Mouse (Mus musculus): Measurements from ENCODE around the gene Adam10. TPM values are rescaled to one million over a fixed set of nuclear protein-coding genes. Genes with fewer than 3 reads are reported as not detected.
A peak's percentile ranks its signal among the peaks of the same experiment; 100 is the strongest.

Adam10 gene
- polyA plus RNA-seq (2015; fragmentation: Nextera tagmentation; extraction: Ambion mirVana) = 61.3 and 63.7 TPM in 2 replicates

- H3K9me3 ChIP-seq = no peaks in the 10 kb centered on the region
- under 1% methylated on average over 48 of the region's 48 CpGs for WGBS
- H3K4me2 ChIP-seq (replicated peaks) = peak within 1 kb of the TSS; percentile 75
- H3K9ac ChIP-seq (replicated peaks) = peak within 1 kb of the TSS; percentile 85
- ATAC-seq (replicated peaks) = peak; percentile 99
- peak within 1 kb of the TSS; percentile 99 for H3K4me3 ChIP-seq
- no peaks in the 10 kb centered on the region for H3K36me3 ChIP-seq
- H3K27ac ChIP-seq (replicated peaks) = peak within 1 kb of the TSS; percentile 99
- H3K27me3 ChIP-seq = no peaks in the 10 kb centered on the region
- H3K4me1 ChIP-seq = peaks cover 24% of the 10 kb centered on the region
These were observed at the start of gene Adam10 for GRCm38 (mm10) chr9:70678682-70679131. TSS of gene Adam10 (plus strand) at chr9:70678997.

- Histone ChIP-seq H3K9me3 (no peaks in the 10 kb centered on the region), H3K9ac (replicated peaks) (no peak overlapping the region), H3K27me3 (no peaks in the 10 kb centered on the region), H3K4me3 (no peak overlapping the region), H3K36me3 (peaks cover 4% of the 10 kb centered on the region; the same call in 1 of the 2 replicates), H3K4me1 (no peaks in the 10 kb centered on the region), H3K4me2 (replicated peaks) (no peak overlapping the region), H3K27ac (replicated peaks) (no peak overlapping the region)
- WGBS = 86% methylated on average over 2 of the region's 2 CpGs
- no peak for ATAC-seq (replicated peaks)
These were observed 49.1 kb upstream of the Adam10 start for GRCm38 (mm10) chr9:70629711-70630110.

- H3K27ac ChIP-seq (replicated peaks) = no peak overlapping the region
- WGBS = 29% methylated on average over 5 of the region's 5 CpGs
- H3K4me1 ChIP-seq = no peaks in the 10 kb centered on the region
- H3K9me3 ChIP-seq = no peaks in the 10 kb centered on the region
- H3K36me3 ChIP-seq = no peaks in the 10 kb centered on the region
- no peaks in the 10 kb centered on the region for H3K27me3 ChIP-seq
- ATAC-seq (replicated peaks) = no peak
- H3K4me2 ChIP-seq (replicated peaks) = no peak overlapping the region
- H3K4me3 ChIP-seq = no peak overlapping the region
- H3K9ac ChIP-seq (replicated peaks) = no peak overlapping the region
These were observed 47.1 kb upstream of the Adam10 start for GRCm38 (mm10) chr9:70631665-70632064.

- Histone ChIP-seq H3K4me1 (no peaks in the 10 kb centered on the region), H3K9ac (replicated peaks) (no peak overlapping the region), H3K4me2 (replicated peaks) (no peak overlapping the region), H3K27ac (replicated peaks) (no peak overlapping the region), H3K9me3 (no peaks in the 10 kb centered on the region), H3K4me3 (no peak overlapping the region), H3K36me3 (peaks cover 3% of the 10 kb centered on the region; the same call in 1 of the 2 replicates), H3K27me3 (no peaks in the 10 kb centered on the region)
- no peak for ATAC-seq (replicated peaks)
- WGBS = 88% methylated on average over 2 of the region's 2 CpGs
These were observed 42.0 kb upstream of the Adam10 start for GRCm38 (mm10) chr9:70636748-70637147.

- Histone ChIP-seq H3K9ac (replicated peaks) (no peak overlapping the region), H3K27me3 (no peaks in the 10 kb centered on the region), H3K4me1 (peaks cover 21% of the 10 kb centered on the region), H3K36me3 (no peaks in the 10 kb centered on the region), H3K4me3 (no peak overlapping the region), H3K4me2 (replicated peaks) (no peak overlapping the region), H3K9me3 (no peaks in the 10 kb centered on the region), H3K27ac (replicated peaks) (no peak overlapping the region)
- WGBS = 84% methylated on average over 2 of the region's 2 CpGs
- ATAC-seq (replicated peaks) = no peak
These were observed 28.5 kb upstream of the Adam10 start for GRCm38 (mm10) chr9:70650260-70650659.

GRCm38 (mm10) chr9:70650994-70651393 is 27.8 kb upstream of the Adam10 start:
- H3K4me2 ChIP-seq (replicated peaks) = no peak overlapping the region
- H3K27ac ChIP-seq (replicated peaks) = no peak overlapping the region
- H3K4me3 ChIP-seq = no peak overlapping the region
- no peak for ATAC-seq (replicated peaks)
- no peaks in the 10 kb centered on the region for H3K36me3 ChIP-seq
- WGBS = 97% methylated on average over 1 of the region's 1 CpGs
- peaks cover 25% of the 10 kb centered on the region for H3K4me1 ChIP-seq
- H3K27me3 ChIP-seq = no peaks in the 10 kb centered on the region
- H3K9ac ChIP-seq (replicated peaks) = no peak overlapping the region
- H3K9me3 ChIP-seq = no peaks in the 10 kb centered on the region

- no peak for ATAC-seq (replicated peaks)
- Histone ChIP-seq H3K4me1 (peaks cover 29% of the 10 kb centered on the region), H3K9me3 (no peaks in the 10 kb centered on the region), H3K27me3 (no peaks in the 10 kb centered on the region), H3K9ac (replicated peaks) (no peak overlapping the region), H3K36me3 (no peaks in the 10 kb centered on the region), H3K4me2 (replicated peaks) (no peak overlapping the region), H3K4me3 (no peak overlapping the region), H3K27ac (replicated peaks) (no peak overlapping the region)
- 74% methylated on average over 2 of the region's 2 CpGs for WGBS
These were observed 26.6 kb upstream of the Adam10 start for GRCm38 (mm10) chr9:70652221-70652620.

GRCm38 (mm10) chr9:70653875-70654274 is 24.9 kb upstream of the Adam10 start:
- H3K36me3 ChIP-seq = no peaks in the 10 kb centered on the region
- WGBS = 89% methylated on average over 2 of the region's 2 CpGs
- peak overlapping the region; percentile 70 for H3K4me2 ChIP-seq (replicated peaks)
- H3K27me3 ChIP-seq = no peaks in the 10 kb centered on the region
- no peak for ATAC-seq (replicated peaks)
- no peaks in the 10 kb centered on the region for H3K9me3 ChIP-seq
- no peak overlapping the region for H3K27ac ChIP-seq (replicated peaks)
- peak overlapping the region; percentile 5; the same call in 1 of the 2 replicates for H3K4me3 ChIP-seq
- H3K4me1 ChIP-seq = peaks cover 33% of the 10 kb centered on the region
- no peak overlapping the region for H3K9ac ChIP-seq (replicated peaks)

GRCm38 (mm10) chr9:70654496-70654895 is 24.3 kb upstream of the Adam10 start:
- no peak for ATAC-seq (replicated peaks)
- Histone ChIP-seq H3K27me3 (no peaks in the 10 kb centered on the region), H3K4me3 (peak overlapping the region; percentile 5; the same call in 1 of the 2 replicates), H3K9ac (replicated peaks) (no peak overlapping the region), H3K4me1 (peaks cover 33% of the 10 kb centered on the region), H3K9me3 (no peaks in the 10 kb centered on the region), H3K36me3 (no peaks in the 10 kb centered on the region), H3K4me2 (replicated peaks) (peak overlapping the region; percentile 70), H3K27ac (replicated peaks) (no peak overlapping the region)
- WGBS = 69% methylated on average over 4 of the region's 4 CpGs

- peak overlapping the region; percentile 70 for H3K4me2 ChIP-seq (replicated peaks)
- H3K36me3 ChIP-seq = no peaks in the 10 kb centered on the region
- ATAC-seq (replicated peaks) = no peak
- H3K4me1 ChIP-seq = peaks cover 33% of the 10 kb centered on the region
- no peak overlapping the region for H3K27ac ChIP-seq (replicated peaks)
- peak overlapping the region; percentile 90 for H3K4me3 ChIP-seq
- no peaks in the 10 kb centered on the region for H3K9me3 ChIP-seq
- WGBS = 31% methylated on average over 2 of the region's 2 CpGs
- peak overlapping the region; percentile 94; the same call in 1 of the 2 replicates for H3K9ac ChIP-seq (replicated peaks)
- H3K27me3 ChIP-seq = no peaks in the 10 kb centered on the region
These were observed 23.1 kb upstream of the Adam10 start for GRCm38 (mm10) chr9:70655764-70656129.

- under 1% methylated on average over 64 of the region's 72 CpGs for WGBS
- peak within 1 kb of the TSS; percentile 90 for H3K4me3 ChIP-seq
These were observed 22.4 kb upstream of the Adam10 start, which contains the start of gene Gm10642 for GRCm38 (mm10) chr9:70656130-70657007. TSS of gene Gm10642 (plus strand) at chr9:70656251.

More at GRCm38 (mm10) chr9:70656130-70657007, 22.4 kb upstream of the Adam10 start, which contains the start of gene Gm10642:
- Histone ChIP-seq H3K4me1 (peaks cover 33% of the 10 kb centered on the region), H3K36me3 (no peaks in the 10 kb centered on the region), H3K9ac (replicated peaks) (peak within 1 kb of the TSS; percentile 94), H3K27me3 (no peaks in the 10 kb centered on the region), H3K27ac (replicated peaks) (peak within 1 kb of the TSS; percentile 95), H3K4me2 (replicated peaks) (peak within 1 kb of the TSS; percentile 70), H3K9me3 (no peaks in the 10 kb centered on the region)
- ATAC-seq (replicated peaks) = peak; percentile 74
